Mouse (Mus musculus): ENCODE results near the gene Stra6. TPM values are rescaled to one million over a fixed set of nuclear protein-coding genes. Genes with fewer than 3 reads are reported as not detected.

Stra6 gene
- polyA plus RNA-seq, 1 experiment: 5.8 TPM

GRCm38 (mm10) chr9:58158541-58159311 lies 95.1 kb downstream of the Stra6 start:
- WGBS: 30% methylated on average over 7 of the region's 7 CpGs

GRCm38 (mm10) chr9:58159855-58160254 lies 96.3 kb downstream of the Stra6 start:
- no peak for DNase-seq (ENCODE audit: low read depth, low spot score)
- WGBS: 42% methylated on average over 4 of the region's 4 CpGs

More at GRCm38 (mm10) chr9:58158541-58159311, 95.1 kb downstream of the Stra6 start:
- no peak for DNase-seq (ENCODE audit: low read depth, low spot score)

GRCm38 (mm10) chr9:58160315-58160714 lies 96.7 kb downstream of the Stra6 start:
- WGBS: 69% methylated on average over 5 of the region's 5 CpGs
- no peak for DNase-seq (ENCODE audit: low read depth, low spot score)

GRCm38 (mm10) chr9:58162173-58162572 lies 98.6 kb downstream of the Stra6 start:
- no peak for DNase-seq (ENCODE audit: low read depth, low spot score)
- 87% methylated on average over 3 of the region's 3 CpGs for WGBS

GRCm38 (mm10) chr9:58163146-58163545 lies 99.6 kb downstream of the Stra6 start:
- no peak for DNase-seq (ENCODE audit: low read depth, low spot score)
- 71% methylated on average over 5 of the region's 5 CpGs for WGBS

- WGBS: 79% methylated on average over 1 of the region's 1 CpGs
- no peak for DNase-seq (ENCODE audit: low read depth, low spot score)
These were observed 102.2 kb downstream of the Stra6 start for GRCm38 (mm10) chr9:58165779-58166178.

- DNase-seq (ENCODE audit: low read depth, low spot score): no peak
- WGBS: 88% methylated on average over 3 of the region's 3 CpGs
These were observed 105.3 kb downstream of the Stra6 start for GRCm38 (mm10) chr9:58168880-58169279.

GRCm38 (mm10) chr9:58169426-58169825 lies 105.8 kb downstream of the Stra6 start:
- no peak for DNase-seq (ENCODE audit: low read depth, low spot score)
- 86% methylated on average over 6 of the region's 6 CpGs for WGBS

GRCm38 (mm10) chr9:58172863-58173262 lies 109.3 kb downstream of the Stra6 start:
- 50% methylated on average over 2 of the region's 2 CpGs for WGBS
- DNase-seq (ENCODE audit: low read depth, low spot score): no peak

GRCm38 (mm10) chr9:58174818-58175251 lies 111.2 kb downstream of the Stra6 start:
- 25% methylated on average over 5 of the region's 5 CpGs for WGBS
- no peak for DNase-seq (ENCODE audit: low read depth, low spot score)

- WGBS: 37% methylated on average over 5 of the region's 5 CpGs
- no peak for DNase-seq (ENCODE audit: low read depth, low spot score)
These were observed 112.3 kb downstream of the Stra6 start for GRCm38 (mm10) chr9:58175745-58176487.

- no peak for DNase-seq (ENCODE audit: low read depth, low spot score)
- WGBS: 66% methylated on average over 4 of the region's 4 CpGs
These were observed 113.6 kb downstream of the Stra6 start for GRCm38 (mm10) chr9:58177165-58177564.

- DNase-seq (ENCODE audit: low read depth, low spot score): no peak
- WGBS: 83% methylated on average over 2 of the region's 2 CpGs
These were observed 115.8 kb downstream of the Stra6 start for GRCm38 (mm10) chr9:58179390-58179789.

GRCm38 (mm10) chr9:58184456-58184855 lies 120.9 kb downstream of the Stra6 start:
- WGBS: 77% methylated on average over 6 of the region's 6 CpGs
- no peak for DNase-seq (ENCODE audit: low read depth, low spot score)

- DNase-seq (ENCODE audit: low read depth, low spot score): no peak
- WGBS: 72% methylated on average over 9 of the region's 9 CpGs
These were observed 130.6 kb downstream of the Stra6 start for GRCm38 (mm10) chr9:58194222-58194621.

- 30% methylated on average over 1 of the region's 1 CpGs for WGBS
- DNase-seq (ENCODE audit: low read depth, low spot score): no peak
These were observed 132.1 kb downstream of the Stra6 start for GRCm38 (mm10) chr9:58195671-58196070.

- DNase-seq (ENCODE audit: low read depth, low spot score): no peak
- WGBS: 10% methylated on average over 14 of the region's 14 CpGs
These were observed 132.6 kb downstream of the Stra6 start for GRCm38 (mm10) chr9:58196141-58196540.

GRCm38 (mm10) chr9:58196610-58197567 lies 133.3 kb downstream of the Stra6 start:
- DNase-seq (ENCODE audit: low read depth, low spot score): no peak

GRCm38 (mm10) chr9:58197781-58198701 lies 134.5 kb downstream of the Stra6 start:
- WGBS: 2% methylated on average over 58 of the region's 58 CpGs
- no peak for DNase-seq (ENCODE audit: low read depth, low spot score)

More at GRCm38 (mm10) chr9:58196610-58197567, 133.3 kb downstream of the Stra6 start:
- 8% methylated on average over 46 of the region's 46 CpGs for WGBS

Measured in large intestine, adult 2 months (tissue).